Mouse (Mus musculus): ENCODE data around the gene Gatc. TPM values are rescaled to one million over a fixed set of nuclear protein-coding genes. Genes with fewer than 3 reads are reported as not detected.
"Not testable (repeated sequence)": the region's sequence is repeated elsewhere in the genome, so short reads cannot be mapped to it uniquely, and the experiment has no call there.

Gene Gatc
- total RNA-seq (2021) = 21.2 and 23.9 TPM in 2 replicates
- long read RNA-seq, experiment 1, transcript Gatc-201 (3 exons, 1,797 nt) = major isoform, 13 of 15 reads
- long read RNA-seq, experiment 1, partial matches to known transcripts = 1 of 15 reads
- long read RNA-seq, experiment 1, other reads (novel, unspliced or antisense) = 1 of 15 reads
- long read RNA-seq, experiment 2, transcript Gatc-201 (3 exons, 1,797 nt) = major isoform, 7 of 7 reads
- long read RNA-seq, experiment 2, partial matches to known transcripts = 0 of 7 reads
- long read RNA-seq, experiment 2, other reads (novel, unspliced or antisense) = 0 of 7 reads

DNA sequence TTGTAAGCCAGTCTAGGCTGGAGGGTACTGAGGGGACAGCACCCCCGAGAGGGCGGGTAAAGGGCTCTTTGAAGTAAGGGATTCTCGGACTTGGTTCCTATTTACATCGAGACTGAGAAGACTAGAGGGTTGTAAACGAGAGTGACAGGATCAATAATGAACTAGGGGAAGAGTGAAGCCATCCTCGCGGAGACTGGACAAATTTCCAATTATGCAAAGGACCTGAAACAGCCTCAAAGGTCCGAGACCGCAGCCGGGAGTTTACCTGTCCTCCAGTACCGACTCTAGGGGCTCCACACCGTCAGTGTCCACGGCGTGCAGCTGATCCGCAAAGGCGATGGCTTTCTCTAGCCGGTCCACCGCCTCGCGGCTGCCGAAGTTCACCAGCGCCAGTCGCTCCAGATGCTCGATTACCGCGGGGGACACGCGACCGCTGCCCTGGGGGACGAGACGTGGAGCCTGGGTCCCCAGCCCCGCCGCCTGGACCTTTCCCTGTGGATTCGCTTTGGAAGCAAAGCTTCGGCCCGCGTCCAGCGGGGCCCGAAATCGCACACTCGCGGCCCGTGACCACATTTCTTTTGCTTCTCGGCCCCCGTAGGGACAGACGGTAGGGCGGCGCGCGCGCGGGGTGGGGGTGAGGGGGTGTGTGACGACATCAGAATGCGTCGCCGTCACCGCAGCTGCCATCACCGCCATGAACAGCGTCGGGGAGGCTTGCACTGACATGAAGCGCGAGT lies at the start of gene Gatc, which contains the start of gene Triap1:
Gene Gatc (minus strand): TSS at position 602 of the 737 bp plus-strand sequence.
Gene Triap1 (plus strand): TSS at position 649 of the 737 bp plus-strand sequence.
- DNase-seq = peak; percentile 94

DNA sequence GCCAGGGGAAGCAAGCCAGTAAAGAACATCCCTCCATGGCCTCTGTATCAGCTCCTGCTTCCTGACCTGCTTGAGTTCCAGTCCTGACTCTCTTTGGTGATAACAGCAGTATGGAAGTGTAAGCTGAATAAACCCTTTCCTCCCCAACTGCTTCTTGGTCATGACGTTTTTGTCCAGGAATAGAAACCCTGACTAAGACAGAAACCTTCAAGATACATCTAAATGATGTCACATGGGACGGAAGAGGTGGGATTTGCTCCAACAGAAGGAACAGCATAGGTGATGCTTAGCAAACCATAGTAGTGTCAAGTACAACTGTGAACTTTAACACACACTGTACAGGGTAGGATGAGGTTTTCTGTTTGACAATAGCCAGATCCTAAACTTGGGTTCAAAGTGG lies 37.9 kb upstream of the Gatc start:
- not testable (repeated sequence) for DNase-seq

DNA sequence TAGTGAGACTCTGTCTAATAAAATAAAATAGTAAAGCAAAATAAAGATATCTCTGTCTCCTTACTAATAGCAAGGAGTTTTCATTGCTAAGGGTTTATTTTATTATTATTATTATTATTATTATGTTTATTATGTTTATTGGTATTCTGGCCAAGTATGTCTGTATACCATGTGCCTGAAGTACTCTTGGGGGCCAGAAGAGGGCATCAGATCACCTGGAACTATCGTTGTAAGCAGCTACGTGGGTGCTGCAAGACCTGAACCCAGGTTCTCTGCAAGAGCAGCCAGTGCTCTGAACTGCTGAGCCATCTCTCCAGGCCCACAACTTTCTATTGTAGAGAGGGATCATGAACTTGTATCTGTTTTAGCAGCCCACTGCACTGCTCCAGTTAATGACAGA lies 34.5 kb upstream of the Gatc start:
- DNase-seq = no peak

DNA sequence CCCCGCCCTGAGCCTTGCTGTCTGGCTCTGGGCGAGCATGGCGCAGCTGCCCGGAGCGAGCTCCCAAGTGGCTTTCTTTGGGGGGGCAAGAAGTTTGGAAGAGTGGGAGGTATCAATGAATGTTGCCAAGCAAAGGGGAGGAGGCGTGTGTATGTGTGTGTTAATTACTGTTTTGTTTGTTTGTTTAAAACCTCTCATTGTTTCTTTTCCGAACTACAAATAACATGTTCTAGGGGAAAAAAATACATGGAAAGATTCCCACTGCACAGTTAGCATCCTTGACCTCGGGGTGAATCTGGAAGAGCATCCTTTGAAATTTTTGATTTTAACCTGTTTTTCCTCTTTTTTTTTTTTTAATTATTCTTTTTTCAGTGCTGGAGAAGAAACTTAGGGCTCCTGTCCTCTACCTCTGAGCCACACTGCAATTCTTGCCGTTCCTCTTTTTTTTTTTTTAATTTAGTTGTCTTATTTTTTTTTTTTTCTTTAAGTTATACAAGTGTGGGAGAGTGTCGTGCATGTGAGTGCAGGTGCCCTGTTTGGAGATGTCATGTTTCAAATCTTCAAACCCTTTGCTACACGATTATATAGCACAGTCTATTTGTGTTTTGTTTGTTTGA lies 33.3 kb upstream of the Gatc start:
- no peak for DNase-seq

DNA sequence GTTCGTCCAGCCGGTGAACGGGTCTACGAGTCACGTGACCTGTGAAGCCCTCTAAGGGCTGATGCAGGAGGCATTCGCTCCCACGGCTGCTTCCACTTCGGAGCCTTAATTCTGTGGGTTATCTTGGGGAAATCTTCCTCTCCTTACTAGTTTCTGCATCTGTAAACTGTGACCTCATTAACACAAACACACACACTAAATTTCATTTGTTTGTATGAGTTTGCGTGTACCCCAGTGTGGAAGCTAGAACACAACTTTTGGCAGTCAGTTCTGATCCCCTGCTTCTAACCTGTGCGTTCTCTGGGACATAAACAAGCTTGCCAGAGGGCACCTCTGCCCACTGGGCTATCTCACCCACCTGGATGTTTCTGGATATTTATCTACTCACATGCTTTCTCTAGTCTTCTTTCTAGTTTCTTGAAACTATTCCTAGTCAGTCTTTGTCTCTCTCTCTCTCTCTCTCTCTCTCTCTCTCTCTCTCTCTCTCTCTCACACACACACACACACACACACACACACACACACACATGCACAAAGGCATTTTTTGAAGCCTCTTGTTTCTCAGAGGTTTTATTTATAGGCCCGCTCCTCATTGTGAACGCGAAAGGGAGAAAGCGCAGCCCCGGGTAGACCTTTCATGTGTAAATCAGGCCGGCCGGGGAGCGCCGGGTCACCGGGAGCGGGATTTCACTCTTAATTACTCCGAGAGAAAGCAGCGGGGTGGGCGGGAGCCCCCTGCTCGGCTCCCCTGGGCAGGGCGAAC lies 32.6 kb upstream of the Gatc start:
- no peak for DNase-seq

DNA sequence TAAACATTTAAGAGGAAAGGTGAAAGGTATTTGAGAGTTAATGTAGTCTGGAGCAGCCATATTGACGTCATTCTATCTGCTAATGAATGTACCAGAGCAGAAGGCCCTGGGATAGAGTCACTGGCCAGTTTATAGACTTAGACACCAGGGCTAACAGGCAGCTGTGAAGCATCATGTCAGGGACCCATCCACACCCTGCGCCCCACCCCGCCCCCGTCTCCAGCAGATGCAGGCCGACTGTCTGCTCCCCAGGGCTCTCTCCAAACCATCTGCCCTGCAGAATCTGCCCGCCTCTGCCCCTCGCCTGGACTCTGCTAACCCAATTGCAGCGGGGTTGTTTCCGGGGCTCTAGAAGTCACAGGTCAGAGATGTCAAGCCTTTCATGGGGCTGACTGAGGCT lies 30.8 kb upstream of the Gatc start:
- DNase-seq = peak; percentile 34

DNA sequence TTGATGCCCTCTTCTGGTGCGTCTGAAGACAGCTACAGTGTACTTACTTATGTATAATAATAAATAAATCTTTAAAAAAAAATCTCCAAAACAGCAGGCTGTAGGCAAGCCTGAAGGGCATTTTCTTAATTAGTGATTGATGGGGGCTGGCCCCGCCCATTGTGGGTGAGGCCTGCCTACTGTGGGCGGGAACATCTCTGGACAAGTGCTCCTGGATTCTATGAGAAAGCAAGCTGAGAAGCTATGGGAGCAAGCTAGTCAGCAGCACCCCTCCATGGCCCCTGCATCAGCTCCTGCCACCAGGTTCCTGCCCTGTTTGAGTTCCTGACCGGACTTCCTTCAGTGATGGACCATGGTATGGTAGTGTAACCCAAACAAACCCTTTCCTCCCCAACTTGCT lies 23.8 kb upstream of the Gatc start:
- DNase-seq = no peak

DNA sequence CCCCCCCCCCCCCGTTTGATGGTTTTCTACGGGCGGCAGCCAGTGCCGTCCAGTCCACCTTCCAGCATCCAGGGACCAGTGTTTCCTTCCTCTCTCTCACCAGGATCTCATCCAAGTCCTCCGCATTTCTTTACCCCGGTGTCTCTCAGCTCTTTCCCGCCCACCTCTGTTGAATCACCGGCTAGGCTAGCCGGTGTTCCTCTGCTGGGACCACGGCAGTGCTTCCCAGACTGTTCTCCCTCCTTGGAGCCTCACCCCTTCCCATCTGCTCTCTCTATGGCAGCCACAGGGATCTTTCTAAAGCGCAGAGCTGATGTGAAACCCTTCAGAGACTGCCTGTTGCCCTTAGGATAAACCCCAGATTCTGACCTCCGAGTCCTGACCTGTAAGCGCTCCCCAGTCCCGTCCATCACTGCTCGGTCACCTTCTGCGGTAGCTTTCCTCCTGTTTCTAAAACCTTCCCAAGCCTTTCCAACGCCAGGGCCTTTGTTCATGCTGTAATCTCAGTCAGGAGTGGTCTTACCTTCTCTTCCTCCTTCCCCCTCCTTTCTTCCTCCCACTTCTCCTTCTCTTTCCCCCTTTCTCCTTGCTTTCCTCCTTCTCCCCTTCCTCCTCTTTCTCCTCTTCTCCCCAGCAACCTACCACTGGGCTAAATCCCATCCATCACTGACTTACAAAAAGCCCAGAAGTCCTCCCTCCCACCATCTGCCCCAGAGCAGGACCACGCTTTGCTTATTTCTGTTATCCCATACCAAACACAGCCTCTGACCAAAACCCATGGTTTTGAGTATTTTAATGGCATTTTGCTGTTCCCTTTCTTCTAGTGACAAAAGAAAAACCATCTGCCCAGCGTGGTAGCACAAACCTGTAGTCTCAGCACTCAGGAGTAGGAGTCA lies 22.1 kb upstream of the Gatc start:
- DNase-seq = no peak

DNA sequence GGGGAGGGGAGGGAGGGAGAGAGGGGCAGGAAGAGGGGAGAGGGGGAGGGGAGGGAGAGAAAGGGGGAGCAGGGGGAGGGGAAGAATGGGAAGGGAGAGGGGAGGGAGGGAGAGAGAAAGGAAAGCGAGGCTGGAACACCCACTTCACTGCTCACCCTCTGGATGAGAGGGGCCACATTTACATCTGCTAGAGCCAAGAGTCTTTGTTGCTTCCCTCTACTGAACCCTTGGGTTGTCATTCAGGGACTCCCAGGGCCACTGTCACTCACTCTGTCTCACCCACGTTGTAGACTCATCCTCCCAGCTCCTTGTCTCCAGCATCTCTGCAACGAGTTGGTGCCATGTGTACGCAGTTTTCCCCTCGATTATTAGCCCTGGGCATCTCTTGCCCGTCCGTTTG lies 21.2 kb upstream of the Gatc start:
- DNase-seq = no peak

DNA sequence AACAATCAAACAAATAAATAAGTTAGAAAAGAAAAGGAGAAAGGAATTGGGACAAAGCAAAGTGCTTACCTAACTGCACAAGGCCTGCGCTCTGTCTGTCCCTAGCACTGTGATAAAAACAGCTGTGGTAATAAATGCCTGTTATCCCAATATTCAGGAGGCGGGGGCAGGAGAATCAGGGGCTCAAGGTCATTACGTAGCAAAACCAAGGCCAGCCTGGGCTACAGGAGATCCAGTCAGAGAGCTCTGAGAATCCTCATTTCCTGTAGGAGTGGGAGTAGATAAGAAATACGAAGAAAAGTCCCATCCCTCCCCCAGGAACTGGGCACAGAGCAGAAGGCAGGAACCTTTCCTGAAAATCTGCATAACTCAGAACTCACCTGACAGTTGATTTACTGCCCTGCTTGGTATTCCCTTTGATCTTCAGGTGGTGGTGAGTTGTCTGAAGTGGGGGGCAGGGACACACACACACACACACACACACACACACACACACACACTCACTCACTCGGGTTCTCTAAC lies 18.9 kb upstream of the Gatc start:
- DNase-seq = no peak

DNA sequence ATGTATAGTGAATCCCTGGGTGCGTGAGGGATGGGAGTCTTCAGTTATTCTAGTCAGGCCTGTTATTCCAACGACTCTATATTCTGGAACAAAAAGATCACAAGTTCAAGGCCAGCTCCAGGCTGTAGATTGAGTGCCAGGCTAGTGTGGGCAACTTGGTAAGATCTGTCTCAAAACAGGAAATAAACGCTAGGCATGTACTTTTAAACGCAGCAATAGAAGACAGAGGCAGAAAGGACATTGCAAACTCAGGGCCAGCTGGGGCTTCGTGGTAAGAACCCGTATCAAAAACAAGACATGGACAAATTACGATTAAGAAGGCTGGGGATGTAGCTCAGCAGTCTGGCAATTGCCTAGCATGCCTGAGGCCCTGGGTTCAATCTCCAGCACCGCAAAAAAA lies 18.5 kb upstream of the Gatc start:
- DNase-seq = no peak

DNA sequence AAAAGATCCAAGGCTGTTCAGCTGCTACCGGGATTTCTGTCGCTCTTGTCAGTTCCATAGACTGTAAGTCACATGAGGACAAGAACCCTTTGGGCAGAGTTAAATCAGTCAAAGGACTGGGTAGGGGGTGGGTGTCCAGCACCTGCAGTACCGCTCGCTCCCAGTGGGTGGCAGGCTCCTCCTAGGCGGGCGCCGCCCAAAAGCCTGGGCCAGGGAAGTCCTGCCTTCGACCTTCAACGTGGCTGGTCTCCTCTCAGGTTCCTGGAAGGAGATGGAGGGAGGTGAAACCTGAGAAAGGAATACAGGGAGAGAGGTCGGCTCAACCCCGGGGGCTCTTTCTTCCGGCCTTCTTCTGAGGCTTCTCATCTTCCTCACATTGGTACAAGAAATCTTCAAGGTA lies 17.9 kb upstream of the Gatc start:
- DNase-seq = peak; percentile 94

DNA sequence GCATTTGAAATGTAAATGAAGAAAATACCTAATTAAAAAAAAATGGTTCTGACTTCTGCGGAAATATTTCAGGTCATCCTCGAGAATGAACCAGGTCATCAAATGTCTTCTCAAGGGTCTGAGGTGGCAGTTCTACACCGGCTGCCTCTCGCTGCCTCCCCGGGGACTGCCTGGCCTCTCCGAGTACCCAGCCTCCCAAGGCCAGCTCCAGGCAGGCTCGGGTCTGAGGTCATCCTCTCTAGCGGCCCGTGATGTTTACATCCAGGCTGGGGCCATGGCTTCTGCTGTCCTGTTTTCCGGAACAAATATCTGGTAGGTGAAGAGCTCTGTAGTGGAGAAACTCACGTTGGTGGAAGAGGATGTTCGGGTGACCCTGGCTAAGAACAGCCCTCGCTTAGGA lies 14.1 kb upstream of the Gatc start:
- DNase-seq = no peak

DNA sequence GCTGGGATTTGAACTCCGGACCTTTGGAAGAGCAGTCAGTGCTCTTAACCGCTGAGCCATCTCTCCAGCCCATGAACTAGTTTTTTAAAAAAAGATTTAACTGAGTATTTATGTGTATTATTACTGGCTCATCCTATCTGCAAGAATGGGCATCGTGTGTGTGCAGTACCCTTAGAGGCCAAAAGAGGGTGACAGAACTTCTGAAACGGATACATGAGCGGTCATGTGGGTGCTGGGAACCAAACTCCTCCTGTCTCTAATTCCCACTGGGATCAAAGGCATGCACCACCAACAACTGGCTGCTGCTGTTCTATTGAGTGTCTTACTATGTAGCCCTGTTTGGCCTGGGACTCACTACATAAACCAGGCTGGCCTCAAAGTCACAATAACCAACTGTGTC lies 10.4 kb upstream of the Gatc start:
- no peak for DNase-seq

DNA sequence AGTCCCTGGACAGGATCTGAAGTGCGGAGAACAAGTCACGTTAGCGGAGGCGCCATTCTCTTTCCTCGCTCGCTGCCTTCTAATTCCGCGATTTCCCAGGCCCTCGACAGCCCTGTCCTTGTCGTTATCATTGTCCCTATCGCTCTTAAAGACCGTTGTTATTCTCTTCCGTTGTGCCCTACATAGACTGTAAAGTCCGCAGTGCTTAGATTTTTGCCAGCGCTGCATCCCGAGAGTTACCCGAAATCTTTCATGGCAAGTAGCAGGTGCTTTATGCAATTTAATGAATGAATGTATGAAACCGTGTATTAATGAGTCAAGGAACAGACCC lies 8.2 kb upstream of the Gatc start:
- no peak for DNase-seq

DNA sequence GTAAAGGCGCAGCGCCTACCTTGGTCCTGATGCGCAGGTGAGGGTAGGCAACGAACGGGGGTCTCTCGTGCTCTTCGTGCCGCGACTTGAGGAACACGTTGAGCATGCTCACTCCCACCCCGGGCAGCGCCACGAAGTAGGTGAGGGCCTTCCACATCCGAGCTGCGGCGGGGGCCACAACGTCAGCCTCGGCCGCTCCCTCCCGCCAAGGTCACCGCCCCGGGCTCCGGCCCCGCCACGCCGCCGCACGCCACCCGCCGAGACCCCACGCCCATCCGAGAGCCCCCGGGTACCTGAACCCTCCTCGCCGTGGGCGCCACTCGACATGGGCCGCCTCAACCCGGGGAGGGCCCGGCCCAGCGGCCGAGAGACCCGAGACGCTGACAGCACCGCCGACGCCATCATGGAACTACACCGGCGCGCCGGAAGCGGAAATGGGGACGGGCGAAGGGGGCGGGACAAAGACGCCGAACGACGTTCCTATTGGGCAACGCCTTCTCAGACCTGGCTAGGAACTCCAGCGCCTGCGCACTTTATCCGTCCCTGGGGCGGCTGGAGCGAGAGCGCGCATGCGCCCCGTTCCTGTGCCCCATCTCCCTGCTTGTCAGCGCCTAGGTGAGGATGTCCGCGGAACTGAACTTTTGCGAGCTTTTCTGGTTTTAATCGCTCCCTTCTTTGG lies 7.7 kb upstream of the Gatc start, which contains the start of gene Cox6a1:
Gene Cox6a1 (minus strand): TSS at position 436 of the 679 bp plus-strand sequence.
- peak; percentile 100 for DNase-seq

DNA sequence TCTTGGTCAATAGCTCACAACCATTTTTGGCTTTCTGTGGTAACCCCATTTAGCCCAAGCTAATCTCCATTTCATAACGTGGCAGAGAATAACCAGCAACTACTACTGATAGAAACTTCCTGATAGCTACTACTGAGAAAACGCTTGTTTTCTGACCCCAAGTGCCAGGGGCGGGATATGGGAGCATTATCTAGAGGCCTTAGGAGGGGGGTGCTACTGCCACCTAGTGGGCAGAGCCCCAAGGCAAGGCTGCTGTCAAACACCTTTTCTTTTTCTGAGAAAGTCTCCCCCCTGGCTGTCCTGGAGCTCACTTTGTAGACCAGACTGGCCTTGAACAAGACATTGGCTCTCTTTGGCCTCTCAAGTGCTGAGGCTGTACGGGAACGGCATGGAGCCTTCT lies 6.6 kb upstream of the Gatc start:
- peak; percentile 90 for DNase-seq

DNA sequence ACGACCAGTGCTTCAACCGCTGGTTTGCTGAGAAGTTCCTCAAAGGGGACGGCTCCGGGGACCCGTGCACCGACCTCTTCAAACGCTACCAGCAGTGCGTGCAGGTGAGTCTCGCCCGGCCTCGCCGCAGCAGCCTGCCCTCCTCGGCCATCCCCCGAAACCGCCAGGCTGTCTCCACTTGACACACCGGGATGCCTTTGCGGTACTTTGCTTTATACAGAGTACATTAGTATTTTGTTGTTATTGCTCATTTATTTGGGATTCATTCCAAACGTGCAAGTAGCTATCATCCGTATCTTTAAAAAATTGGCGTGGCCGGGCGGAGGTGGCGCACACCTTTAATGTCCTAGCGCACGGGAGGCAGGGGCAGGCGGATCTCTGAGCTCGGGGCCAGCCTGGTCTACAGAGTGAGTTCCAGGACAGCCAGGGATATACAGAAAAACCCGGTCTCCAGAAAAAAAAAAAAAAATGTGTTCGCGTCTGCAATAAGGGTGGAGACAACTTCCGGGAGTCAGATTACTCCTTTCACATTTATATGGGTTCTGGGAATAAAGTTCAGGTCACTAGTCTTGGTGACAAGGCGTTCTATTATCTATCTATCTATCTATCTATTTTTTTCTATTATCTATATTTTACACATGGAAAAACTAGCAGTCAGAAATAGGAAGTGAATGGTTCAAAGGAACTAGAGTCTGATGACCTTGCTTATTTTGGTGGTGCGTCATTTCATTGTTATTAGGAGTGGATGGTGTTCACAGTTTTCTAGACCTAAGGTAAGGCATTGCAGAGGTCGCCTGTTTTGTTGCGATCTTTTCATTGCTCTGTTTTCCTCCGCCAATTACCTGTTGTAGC lies 562 bp upstream of the Gatc start:
- no peak for DNase-seq

DNA sequence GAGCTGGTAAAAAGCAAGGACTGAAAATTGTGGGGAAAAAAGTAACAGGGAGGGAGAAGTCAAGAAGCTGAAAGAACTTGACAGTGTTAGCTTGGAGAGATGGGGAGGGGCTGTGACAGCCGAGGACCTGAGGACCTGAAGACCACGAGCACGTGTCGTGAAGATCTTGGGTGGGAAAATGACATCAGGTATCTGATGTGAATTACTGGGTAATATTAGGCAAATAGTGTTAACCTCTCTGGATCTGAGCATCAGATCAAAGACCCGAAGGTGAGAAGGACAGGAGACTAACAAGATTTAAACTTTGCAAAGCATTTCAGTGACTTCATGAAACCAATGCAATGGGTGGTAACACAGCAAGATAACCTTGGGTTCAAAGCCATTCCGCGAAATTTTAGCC lies 971 bp downstream of the Gatc start:
- DNase-seq = no peak

DNA sequence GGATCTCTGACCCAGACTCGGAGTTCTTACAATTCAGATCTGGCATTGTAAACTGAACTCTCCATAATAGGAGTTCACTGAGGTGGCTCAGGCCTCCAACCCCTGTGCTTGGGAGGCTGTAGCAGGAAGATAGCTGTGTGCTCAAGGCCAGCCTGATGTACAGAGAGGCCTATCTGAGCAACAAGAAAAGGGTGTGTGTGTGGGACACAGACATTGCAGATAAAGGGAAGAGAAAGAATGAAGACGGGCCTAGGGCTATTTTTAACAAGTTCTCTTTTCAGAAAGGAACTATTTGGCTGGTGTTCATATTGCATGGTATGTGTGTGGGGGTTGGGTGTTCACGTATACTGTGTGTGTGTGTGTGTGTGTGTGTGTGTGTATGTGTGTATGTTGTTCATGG lies 7.4 kb downstream of the Gatc start:
- DNase-seq = no peak
